Mouse (Mus musculus) adrenal gland, adult 8-10 months (tissue): Measurements from ENCODE around the gene Orai1. TPM values are rescaled to one million over a fixed set of nuclear protein-coding genes. Genes with fewer than 3 reads are reported as not detected.

Experiments
- DNase-seq: peaks from one replicate; pipeline ENCODE4 v3.0.0; 2022
- total RNA-seq, 4 experiments: library from RNA; stranded (reverse); gene quantifications; 2 replicates each; pipeline ENCODE4 v1.2.4; 2022

Orai1 gene
- total RNA-seq, 4 experiments from 2014 or later: 11.5 to 13.5 (median 12.0) TPM

DNA sequence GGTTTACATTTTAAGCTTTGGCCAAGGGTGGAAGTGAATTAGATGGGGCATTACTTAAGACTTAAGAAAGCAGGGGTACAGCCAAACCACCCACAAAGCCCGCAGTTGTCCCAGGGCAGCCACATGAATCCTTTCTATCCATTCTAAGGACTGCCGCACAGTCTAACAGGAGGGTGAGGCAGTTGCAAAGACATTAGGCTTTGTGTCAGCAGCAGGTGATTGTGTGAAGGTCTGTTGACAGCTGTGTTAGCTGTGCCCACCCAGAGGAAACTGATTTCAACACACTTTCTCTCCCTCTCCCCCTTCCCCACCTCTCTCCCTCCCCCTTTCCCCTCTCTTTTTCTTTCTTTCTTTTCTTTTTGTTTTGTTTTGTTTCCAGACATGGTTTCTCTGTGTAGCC is 53.8 kb downstream of the Orai1 start:
- no peak for DNase-seq

GRCm38 (mm10) chr5:123075576-123076418 is 60.9 kb downstream of the Orai1 start:
- peak; percentile 92 for DNase-seq

GRCm38 (mm10) chr5:123076419-123077281 is 61.8 kb downstream of the Orai1 start:
- no peak for DNase-seq

- no peak for DNase-seq
These were observed 64.7 kb downstream of the Orai1 start for GRCm38 (mm10) chr5:123079568-123079967.

DNA sequence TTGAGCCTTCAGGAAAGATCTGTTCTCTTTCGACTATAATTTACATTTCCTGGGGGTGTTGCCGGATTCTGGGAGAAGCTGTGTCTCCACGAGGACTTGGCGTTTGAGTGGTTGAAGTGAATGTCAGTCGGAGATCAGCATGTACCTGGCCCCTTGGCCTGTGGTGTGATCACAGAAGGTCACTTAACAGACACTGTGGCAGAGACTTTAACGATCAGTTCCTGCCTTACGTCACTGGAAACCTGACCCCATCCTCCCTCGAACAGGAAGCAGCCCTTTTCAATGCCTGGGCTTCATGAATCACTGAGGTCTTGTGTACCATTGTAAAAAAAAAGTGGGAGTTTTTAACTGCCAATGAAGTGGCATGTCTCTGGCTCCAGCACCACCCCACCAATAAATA is 65.2 kb downstream of the Orai1 start:
- DNase-seq: no peak

Other genes with a start within 250 kb of the Orai1 start
- gene Camkk2, start 235.7 kb upstream of the Orai1 start, total RNA-seq: 10 to 100 TPM; 32.8 to 36.2 (median 34.9) TPM
- gene Anapc5, start 193.7 kb upstream of the Orai1 start, total RNA-seq: 100 to 1,000 TPM; 157 to 222 (median 203) TPM
- gene Rnf34, start 165.0 kb upstream of the Orai1 start, total RNA-seq: 10 to 100 TPM; 18.5 to 34.4 (median 27.0) TPM
- 10 to 100 TPM; 16.9 to 20.0 (median 18.5) TPM for gene Kdm2b, start 25.3 kb upstream of the Orai1 start, total RNA-seq
- gene Morn3, start 31.9 kb downstream of the Orai1 start, total RNA-seq: not detected
- 10 to 100 TPM in 3 of 4 experiments, 1 to 10 TPM in 1; 9.8 to 22.3 (median 14.5) TPM for gene Tmem120b, start 53.3 kb downstream of the Orai1 start, total RNA-seq
- gene Rhof, start 117.6 kb downstream of the Orai1 start, total RNA-seq: 1 to 10 TPM; 1.3 to 4.4 (median 3.3) TPM
- gene Setd1b, start 127.1 kb downstream of the Orai1 start, total RNA-seq: 10 to 100 TPM; 24.2 to 40.1 (median 32.6) TPM
- gene Psmd9, start 154.3 kb downstream of the Orai1 start, total RNA-seq: 10 to 100 TPM; 23.3 to 33.3 (median 28.0) TPM
- gene Hpd, start 167.7 kb downstream of the Orai1 start, total RNA-seq: 1 to 10 TPM in 3 of 4 experiments, not detected in 1; 1.2 to 1.5 (median 1.3) TPM
- 1 to 10 TPM in 3 of 4 experiments, under 1 TPM in 1; 0.59 to 1.8 (median 1.3) TPM for gene Wdr66, start 237.0 kb downstream of the Orai1 start, total RNA-seq